Mouse (Mus musculus): ENCODE data around the gene Fam43a.
A peak's percentile ranks its signal among the peaks of the same experiment; 100 is the strongest.

DNA sequence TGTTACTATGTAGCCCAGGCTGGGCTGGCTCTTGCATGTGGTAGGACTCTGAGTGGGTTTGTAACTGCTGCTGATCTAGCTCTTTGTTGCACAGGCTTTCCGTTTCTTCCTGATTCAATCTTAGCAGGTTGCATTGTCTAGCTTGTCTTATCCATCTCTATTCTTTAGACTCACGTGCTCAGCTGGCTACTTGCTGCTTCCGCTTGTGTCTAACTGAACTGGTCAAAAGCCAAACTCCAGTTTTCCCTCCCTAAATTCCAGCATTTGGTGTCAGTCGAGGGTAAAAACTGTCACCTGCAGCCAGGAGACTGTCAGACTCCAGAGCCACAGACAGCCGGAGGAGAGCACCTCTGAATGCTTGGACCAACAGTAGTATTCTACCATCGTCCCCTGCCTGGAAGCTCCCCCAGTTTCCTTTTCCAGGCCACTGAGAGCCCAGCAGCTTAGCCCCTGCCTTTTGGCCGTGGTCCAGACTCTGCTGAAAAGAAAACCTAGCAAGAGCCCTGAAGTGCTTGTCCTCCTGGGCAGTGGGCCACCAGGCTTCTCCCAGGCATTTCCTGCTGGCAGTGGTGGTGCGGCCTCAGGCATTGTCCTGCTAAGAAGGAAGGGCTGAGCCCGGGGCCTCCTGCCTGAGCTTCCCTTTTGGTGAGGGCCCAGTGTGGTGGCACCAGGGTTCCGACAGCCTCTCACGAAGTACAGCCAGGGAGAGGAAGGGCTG, 46.7 kb upstream of the Fam43a start:
- TF ChIP-seq CTCF (IDR thresholded peaks at IDR 0.05; ENCODE audit: low read depth) (peak; percentile 9; the same call in 1 of the 2 replicates), EP300 (IDR thresholded peaks at IDR 0.05; ENCODE audit: low read depth) (peak; percentile 57; the same call in 1 of the 2 replicates)
